Mouse (Mus musculus): ENCODE measurements around the gene Ptpn1. TPM values are rescaled to one million over a fixed set of nuclear protein-coding genes. Genes with fewer than 3 reads are reported as not detected.

The Ptpn1 gene
- total RNA-seq, 2 experiments from 2014 or later, result 56.6 to 64.4 TPM

DNA sequence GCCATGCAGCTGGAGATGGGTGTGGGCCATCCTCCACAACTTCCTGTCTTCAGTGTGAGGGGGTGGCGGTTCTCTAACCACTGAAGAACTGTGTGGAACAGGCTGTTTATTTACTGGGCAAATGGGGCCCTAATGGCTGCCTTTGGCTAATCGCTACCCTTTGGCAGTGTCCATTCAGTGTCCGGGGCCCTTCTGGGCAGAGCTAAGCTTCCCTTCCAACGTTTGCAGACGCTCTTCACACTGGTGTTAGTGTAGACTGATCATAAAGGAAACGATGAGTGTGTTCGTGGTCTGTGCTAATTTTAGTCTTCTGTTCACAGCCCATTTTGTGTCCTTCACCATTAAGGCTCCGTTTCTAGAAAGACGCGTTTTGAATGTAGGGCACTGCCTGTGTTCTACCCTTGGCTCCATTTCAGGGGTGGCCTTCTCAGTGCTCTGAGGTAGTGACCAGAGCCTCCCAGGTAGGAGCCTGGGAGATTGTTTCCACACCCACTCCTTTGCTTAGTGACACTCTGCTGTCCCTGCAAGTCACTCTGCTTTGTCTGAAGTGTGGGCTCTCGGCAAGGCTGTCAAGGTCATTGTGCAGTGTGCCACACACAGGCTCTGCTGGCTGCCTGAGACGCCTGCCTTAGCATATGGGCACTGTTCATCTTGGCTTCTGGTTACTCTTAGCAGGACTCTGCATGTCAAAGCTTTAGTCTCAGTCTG is 11.2 kb downstream of the Ptpn1 start:
- no peak for DNase-seq (ENCODE audit: low spot score in 2 of 2)

DNA sequence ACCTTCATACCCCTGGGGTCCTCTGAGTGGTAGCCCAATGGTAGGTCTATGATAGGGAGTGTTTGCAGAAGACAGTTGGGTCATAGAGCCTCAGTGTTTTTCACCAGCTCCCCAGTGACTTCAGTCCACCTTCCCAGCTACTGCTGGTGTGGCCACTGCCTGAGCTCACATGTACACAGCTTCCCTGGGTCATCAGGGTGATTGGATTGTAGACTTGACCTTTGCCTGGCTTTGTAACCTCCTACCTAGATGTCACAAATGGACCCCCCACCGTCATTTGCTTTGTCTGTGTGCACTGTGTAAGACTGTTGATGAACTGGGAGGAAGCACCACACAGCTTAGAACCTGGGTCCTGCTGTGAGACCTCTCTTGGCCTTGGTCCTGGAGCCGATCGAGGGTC is 12.3 kb downstream of the Ptpn1 start:
- DNase-seq (ENCODE audit: low spot score in 2 of 2), result no peak

DNA sequence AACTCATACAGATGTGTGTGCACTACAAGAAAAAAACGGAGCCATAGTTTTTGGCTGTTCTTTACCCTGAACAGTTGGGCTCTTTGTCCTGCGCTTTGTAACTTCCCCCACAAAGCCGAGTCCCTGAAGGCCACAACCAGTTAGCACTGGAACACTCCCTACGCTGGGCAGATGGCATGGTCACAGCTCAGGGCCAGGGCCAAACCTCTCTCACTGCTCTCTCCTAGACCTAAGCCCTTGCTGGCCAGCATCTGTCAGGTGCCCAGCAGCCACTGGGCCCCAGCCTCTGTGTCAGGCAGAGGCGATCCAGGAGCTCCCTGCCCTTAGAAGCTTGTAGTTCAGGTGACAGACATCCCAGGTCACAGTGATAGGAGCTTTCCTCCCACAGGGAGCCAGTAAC is 13.6 kb downstream of the Ptpn1 start:
- no peak for DNase-seq (ENCODE audit: low spot score in 2 of 2)

DNA sequence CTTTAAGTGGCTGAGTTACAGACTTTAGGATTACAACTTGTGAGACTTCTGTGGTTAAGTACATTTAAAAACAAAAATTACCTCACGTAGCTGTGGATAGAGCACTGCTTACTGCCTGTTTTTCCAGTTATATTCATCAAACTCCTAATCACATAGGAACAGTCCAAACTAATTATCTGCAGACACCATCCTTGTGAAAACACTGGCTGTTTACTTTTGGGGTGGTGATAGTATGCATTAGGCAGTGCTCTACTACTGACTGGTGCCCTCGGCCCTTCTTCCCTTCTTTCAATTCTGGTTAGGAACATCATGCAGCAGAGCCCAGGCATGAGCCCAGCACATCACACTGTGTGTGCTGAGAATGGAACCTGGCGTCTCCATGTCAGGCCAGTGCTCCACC is 15.4 kb downstream of the Ptpn1 start:
- DNase-seq (ENCODE audit: low spot score in 2 of 2), result no peak

DNA sequence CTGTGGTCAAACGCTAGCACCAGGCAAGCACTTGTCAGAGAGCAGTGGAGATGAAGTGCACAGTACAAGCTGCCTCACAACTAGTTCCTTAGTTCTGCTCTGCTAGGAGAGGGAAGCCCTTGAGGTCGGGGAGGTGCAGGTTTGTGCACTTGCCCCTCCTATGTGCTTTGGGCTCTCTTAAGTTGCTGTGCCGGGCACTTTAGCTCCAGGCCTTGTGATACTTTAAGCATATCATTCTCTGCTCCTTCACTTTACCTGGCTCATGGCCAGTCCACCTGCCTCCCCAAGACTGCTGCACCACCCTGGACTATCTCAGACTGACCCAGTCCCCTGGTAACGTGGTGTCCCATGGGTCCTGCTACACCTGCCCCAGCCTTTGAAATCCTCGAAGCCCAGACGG is 16.2 kb downstream of the Ptpn1 start:
- DNase-seq (ENCODE audit: low spot score in 2 of 2), result no peak

DNA sequence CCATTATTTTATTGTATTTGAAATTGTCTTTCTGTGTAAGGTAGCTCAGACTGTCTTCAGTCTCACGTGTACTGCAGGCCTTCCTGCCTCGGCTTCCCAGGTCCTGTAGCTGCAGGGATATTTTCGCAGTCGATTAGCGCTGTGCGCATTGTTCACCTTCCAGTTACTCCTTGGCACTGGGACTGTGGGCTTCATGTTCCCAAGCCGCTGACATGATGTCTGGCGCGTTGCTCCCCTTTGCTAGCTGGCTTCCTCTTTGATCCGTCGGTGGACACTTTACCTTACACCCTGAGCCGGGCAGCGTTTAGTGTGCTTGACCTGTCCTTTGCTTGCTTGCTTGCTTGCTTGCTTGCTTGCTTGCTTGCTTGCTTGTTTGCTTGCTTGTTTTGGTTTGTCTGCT is 16.7 kb downstream of the Ptpn1 start:
- no peak for DNase-seq (ENCODE audit: low spot score in 2 of 2)

DNA sequence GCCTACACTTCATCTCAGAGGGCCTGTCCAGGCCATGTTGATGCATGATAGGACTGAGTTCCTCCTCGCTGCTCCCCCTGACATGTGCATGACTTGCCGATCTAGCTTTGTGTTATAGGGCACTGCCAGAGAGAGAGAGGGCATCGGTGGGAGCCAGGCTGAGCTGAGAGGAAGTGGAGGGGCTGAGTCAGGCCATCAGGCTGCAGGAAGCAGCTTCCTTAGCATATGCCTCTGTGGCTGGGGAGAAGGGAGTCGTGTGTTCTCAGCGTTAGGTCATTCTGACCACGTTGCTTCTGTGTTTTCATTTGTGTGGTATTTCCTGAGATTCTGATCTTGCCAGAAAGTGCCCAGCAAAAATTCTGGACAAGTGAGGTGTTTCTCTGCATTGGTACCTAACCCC is 17.4 kb downstream of the Ptpn1 start:
- no peak for DNase-seq (ENCODE audit: low spot score in 2 of 2)

DNA sequence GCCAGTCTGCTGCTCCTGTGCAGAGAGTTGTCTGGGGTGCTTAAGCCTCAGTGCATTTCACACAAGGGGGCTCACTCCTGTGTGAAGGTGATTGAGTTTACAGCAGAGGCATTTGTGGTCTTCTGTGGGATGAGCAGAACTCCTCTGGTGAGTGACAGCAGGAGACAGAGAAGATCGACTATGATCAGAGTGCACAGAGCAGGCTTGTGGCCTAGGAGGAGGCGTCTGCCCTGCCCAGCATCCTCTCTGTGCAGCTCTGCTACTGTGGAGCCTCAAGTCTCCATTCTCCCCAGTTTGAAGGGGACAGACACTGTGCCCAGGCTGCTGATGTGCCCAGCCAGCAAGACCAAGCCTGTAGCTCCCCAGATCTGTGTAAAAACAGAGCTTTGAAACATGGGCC is 18.0 kb downstream of the Ptpn1 start:
- no peak for DNase-seq (ENCODE audit: low spot score in 2 of 2)

DNA sequence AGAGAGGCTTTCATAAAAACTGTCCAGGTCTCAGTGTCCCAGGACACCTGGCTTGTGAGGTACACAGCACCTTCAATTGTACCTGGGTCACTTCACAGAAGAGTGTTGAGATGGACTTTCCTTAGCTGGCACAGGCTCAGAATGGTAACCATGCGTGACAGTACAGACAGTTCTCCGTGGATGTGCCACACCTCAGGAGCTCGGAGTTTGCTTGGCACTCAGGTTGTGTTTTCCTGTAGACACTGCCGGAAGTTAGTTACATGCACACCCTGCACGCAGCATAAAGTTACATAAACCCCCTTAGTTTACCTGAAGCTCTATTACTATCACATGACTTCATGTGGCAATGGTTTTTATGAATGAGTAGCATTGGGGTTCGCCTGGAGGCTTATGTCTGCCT is 18.8 kb downstream of the Ptpn1 start:
- no peak for DNase-seq (ENCODE audit: low spot score in 2 of 2)

DNA sequence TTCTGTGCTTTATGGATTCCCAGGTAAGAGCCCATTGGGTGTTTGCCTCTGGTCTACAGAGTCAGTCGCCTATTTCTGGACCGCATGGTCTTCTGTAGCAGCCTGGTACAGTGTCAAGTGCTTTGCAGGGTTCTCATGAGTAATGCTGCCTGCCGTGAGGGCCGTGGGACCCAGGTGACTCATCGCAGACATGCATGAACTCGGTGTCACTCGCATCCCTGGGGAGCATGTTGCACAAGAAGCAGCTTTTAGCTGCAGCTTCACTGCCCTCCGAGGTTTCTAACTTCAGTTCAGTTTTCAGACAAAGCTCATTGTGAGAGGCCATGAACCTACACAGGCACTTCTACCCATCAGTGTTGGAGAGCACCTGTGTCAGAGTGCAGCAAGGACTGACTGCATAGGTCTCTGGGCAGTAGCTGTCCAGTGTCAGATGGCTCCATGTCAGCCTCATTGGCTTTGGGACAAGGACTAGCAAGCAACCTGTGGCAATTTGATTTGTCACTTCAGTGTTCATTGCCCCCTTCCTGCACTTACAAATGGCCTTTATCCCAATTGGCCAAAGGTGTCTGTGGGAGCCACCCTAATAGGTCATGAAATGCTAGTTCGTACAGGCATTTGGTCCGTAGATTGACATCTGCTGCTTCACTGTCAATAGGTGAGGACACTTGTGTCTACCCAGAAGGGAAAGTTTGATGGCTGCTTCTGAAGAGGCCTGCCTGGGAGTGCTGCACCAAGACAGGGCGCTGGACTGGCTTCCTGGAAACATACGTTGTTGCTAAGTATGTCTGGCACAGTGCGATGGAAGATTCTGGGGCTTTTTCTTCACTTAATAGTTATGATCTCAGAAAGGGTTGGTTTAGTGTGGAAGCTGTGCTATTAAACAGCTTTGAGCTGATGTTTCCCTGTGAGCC is 19.7 kb downstream of the Ptpn1 start:
- peak; percentile 40 to 44 for DNase-seq (ENCODE audit: low spot score in 2 of 2)

DNA sequence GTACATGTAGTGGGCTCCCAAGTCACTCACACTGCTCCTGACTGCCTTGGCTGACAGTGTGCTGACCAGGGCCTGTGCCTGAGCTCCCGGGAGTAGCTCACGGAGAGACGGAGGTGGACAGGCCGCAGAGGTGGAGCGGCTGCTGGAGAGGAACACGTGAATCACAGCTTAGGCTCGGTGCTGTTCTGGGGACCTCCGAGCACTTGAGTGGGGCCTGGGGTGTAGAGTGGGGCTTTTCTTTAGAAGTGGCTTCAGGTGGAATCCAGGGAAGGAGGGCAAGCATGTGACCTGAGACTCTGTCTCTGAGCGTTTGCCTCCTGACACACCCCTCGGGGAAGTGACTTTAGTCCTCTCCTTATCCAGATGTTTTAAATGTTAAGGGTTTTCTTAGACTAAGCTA is 22.0 kb downstream of the Ptpn1 start:
- no peak for DNase-seq (ENCODE audit: low spot score in 2 of 2)

DNA sequence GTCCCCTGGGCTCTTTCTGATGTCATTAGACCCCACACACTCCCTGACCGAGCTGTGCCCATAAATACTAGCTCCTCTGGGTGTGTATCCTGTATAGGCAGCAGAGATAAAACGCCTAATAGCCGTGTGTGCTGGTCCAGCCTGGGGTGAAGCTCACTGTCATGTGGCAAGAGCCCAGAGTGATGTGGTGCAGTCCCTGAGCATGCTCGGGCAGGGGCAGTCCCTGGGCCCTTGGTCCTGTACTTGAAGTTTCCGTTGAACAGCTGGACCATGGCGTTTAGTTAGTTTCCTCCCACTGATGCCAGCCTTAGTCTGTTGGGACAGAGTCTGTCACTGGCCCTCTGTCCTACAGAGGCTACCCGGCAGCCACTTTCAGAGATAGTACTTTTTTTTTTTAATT is 23.1 kb downstream of the Ptpn1 start:
- DNase-seq (ENCODE audit: low spot score in 2 of 2), result no peak

DNA sequence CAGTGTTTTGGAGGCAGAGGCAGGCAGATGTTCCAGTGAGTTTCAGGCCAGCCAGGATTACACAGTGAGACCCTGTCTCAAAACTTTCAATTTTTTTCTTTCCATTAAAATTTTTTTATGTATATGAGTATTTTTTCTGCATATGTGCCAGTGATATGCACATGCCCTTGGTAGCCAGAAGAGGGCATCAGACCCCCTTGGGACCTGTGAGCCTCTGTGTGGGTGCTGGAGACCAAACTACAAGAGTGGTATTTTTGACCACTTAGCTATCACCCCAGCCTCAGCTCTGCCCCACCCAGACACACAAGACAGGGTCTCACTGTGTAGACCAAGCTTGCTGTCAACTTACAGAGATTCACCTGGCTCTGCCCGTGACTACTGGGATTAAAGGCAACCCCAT is 25.7 kb downstream of the Ptpn1 start:
- DNase-seq (ENCODE audit: low spot score in 2 of 2), result no peak

DNA sequence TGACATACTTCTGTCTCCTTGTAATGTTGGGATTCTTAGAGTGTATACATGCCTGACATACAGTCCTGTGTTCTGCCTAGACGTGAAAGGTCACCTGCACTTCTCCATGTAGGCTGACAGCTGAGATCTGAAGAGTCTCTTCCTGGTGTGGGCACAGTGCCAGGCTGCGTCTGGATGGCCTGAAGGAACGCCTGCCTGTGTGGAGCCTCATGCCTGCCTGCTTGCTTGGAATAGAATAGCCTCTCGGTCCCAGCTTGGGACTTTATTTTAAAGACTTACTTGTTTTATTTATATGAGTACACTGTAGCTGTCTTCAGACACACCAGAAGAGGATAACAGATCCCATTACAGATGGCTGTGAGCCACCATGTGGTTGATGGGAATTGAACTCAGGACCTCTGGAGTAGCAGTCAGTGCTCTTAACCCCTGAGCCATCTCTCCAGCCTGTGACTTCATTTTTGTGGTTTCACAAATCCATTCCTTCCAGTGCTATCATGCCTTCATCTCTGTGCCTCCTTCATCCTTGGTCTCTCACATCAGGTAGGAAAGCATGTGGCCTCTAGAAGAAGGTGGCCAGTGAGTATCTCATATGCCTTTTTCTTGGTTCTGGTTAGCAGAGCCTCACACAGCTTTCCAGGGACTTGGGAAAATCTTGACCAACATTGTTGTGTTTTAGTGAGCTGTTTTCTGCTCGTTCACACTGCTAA is 26.4 kb downstream of the Ptpn1 start:
- peak; percentile 38 to 63 for DNase-seq (ENCODE audit: low spot score in 2 of 2)

DNA sequence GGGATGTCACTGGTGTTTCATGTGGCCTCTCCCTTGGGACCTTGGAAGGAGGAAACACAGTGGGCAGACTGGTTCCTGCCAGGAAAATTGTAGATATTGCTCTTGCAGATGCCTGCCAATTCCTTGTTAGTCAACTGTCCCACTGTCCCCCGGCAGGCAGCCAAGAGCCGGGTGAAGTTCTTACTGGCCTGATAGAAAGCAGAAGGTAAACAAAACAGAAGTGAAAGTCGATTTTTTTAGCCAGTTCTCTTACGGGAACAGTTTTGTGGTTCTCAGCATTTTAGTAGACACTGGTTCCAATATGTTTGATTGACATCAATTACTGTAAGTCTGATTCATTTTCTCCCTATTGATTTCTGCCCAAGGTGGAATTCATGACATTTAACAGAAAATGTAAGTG is 27.0 kb downstream of the Ptpn1 start:
- DNase-seq (ENCODE audit: low spot score in 2 of 2), result peak; percentile 76 to 78

DNA sequence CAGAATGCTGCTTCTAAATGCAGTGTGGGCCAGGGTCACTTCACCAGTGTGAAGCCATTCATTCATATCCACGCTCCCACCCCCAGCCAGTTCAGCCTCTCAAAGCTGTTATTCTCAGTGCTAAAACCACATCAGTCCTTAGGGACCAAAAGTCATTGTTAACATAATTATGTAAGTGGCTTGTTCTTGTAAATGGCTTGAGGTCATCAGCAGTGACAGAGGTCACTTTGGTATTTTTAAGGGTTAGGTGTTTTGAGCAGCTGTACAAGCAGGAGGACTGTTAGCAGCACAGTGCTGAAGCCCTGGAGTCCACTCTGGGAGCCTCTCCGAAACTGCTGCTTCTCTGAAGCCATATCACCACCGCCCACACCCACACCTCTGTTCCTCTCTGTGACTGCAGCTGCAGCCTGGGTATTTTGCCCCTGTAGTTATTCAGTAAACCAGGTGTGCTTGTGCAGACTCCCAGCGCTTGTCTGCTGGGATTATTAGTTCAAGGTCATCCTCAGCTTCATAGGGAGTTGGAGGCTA is 27.6 kb downstream of the Ptpn1 start:
- DNase-seq (ENCODE audit: low spot score in 2 of 2), result peak in 1 of 2 experiments; percentile 17

DNA sequence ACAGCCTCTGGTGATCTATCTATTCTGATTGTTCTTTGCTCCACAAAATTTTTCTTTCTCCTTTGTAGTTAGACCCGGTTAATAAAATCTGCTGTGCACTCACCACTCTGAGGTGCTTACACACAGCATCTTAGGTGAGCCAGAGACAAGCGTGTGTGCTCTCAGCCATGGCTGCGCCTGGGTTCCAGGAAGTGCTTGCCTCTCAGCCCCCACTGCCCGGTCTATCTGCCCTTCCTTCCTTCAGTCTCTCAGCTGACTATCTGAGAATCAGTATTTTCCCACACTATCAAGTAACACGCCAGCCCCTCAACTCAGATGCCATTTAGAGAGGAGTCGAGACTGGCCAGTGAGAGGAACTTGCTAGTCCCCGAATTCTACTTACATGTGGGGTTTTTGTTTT is 28.1 kb downstream of the Ptpn1 start:
- DNase-seq (ENCODE audit: low spot score in 2 of 2), result no peak

DNA sequence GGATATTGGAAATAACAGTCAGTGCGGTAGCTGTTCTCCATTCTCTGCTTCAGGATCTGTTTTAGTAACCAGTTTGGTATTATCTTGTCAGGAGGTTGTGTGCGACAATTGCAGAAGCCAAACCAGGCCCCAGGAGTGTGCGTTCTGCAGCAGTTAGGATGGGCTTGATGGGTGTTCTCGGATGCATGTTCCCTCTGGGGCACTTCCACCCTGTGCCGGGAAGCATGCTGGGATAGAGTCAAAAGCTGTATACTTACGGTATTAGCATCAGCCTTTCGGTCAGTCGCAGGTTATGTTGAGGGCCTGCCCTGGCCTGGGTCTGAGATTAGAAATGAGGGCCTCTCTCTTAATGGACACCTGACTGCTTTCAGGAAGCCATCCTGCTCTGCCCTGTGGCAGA is 28.7 kb downstream of the Ptpn1 start:
- DNase-seq (ENCODE audit: low spot score in 2 of 2), result no peak

DNA sequence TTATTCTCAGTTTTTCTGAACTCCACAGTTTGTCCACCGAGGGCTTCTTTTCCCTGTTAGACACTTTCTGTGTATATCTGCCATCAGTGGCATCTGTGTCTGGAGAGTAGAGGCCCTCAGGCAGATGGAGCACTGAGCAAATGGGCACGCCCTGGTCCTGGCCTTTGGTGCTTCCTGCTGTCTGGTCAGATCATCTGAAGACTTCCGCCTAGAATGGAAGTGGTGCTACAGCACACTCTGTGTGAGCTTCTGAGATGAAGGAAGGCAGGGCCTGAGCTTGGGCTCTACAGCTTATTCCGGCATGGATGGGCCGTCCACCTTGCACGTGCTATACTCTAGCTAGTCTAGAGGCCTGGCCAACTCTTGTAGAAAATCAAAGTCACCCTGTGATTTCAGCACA is 30.5 kb downstream of the Ptpn1 start:
- no peak for DNase-seq (ENCODE audit: low spot score in 2 of 2)

DNA sequence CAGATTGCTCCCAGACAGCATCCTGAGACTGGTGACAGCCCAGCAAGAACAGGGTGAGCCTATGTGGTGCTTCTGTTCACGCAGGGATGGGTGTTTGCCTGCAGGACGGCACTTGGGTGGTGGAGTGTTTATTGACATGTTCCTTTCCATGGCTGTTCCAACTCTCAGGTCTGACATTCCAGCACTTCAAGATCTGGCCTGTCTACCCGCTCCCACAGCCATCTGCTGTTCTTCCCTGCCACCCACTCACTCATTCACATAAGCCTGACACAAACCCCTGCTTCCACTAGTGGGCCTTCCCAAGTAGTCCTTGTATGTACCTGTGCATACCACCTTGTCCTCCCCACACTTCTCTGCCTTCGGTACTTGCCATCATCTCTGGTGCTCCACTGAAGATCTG is 31.3 kb downstream of the Ptpn1 start:
- no peak for DNase-seq (ENCODE audit: low spot score in 2 of 2)

DNA sequence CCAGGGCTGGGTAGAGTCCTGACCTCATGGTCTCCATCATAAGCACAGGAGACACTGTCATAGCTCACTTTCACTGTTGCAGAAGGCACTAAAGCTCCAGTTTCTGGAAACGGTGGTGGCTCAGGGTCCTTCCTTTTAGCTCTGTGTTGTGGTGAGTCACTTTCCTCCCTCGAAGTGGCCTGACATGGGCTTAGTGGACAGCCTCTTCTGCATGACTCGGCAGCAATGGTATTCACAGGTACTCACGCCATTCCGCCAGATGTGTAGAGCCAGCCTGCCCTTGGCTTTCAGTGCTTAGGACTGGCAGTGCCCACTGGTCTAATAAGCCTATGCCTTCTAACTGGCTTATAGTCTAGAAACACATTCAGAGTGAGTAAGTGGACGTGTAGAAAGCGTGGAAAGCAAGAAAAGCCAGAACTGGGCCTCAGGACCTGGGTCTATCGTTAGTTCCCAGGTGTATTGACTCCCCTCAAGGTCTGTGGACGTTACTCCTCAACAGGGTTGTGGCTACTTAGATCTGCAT is 32.0 kb downstream of the Ptpn1 start:
- DNase-seq (ENCODE audit: low spot score in 2 of 2), result no peak

All from adrenal gland, adult 18-20 months (tissue).